Mouse (Mus musculus) brain, embryonic 18.5 days (tissue): ENCODE results near the gene Prickle3.

Source experiments
- DNase-seq: peaks from one replicate; pipeline ENCODE4 v3.0.0-alpha.2; 2012; ENCODE audit warnings: low read depth, low spot score

Gene Prickle3

GRCm38 (mm10) chrX:7657221-7657639 is at the start of gene Prickle3:
Gene Prickle3, plus strand, starts transcription at chrX:7657260.
- DNase-seq: no peak

- DNase-seq: no peak
Measured at GRCm38 (mm10) chrX:7610035-7610434, 47.0 kb upstream of the Prickle3 start.

GRCm38 (mm10) chrX:7610536-7611258 is 46.4 kb upstream of the Prickle3 start:
- DNase-seq: no peak

- DNase-seq: no peak
Measured at GRCm38 (mm10) chrX:7617889-7618551, 39.0 kb upstream of the Prickle3 start.

- no peak for DNase-seq
Measured at GRCm38 (mm10) chrX:7632560-7632959, 24.5 kb upstream of the Prickle3 start.

GRCm38 (mm10) chrX:7635101-7635500 is 22.0 kb upstream of the Prickle3 start:
- DNase-seq: no peak

- peak; percentile 51 for DNase-seq
Measured at GRCm38 (mm10) chrX:7638401-7639091, 18.5 kb upstream of the Prickle3 start, which contains the start of gene Syp. Gene Syp, plus strand, starts transcription at chrX:7638471.

GRCm38 (mm10) chrX:7639536-7640325 is 17.3 kb upstream of the Prickle3 start:
- DNase-seq: no peak

GRCm38 (mm10) chrX:7640785-7641184 is 16.3 kb upstream of the Prickle3 start:
- DNase-seq: no peak

GRCm38 (mm10) chrX:7645349-7645748 is 11.7 kb upstream of the Prickle3 start:
- DNase-seq: no peak

- peak; percentile 85 for DNase-seq
Measured at GRCm38 (mm10) chrX:7648671-7649304, 8.3 kb upstream of the Prickle3 start.

- no peak for DNase-seq
Measured at GRCm38 (mm10) chrX:7658031-7658784, 1.1 kb downstream of the Prickle3 start.

- DNase-seq: no peak
Measured at GRCm38 (mm10) chrX:7658785-7659589, 1.9 kb downstream of the Prickle3 start.

GRCm38 (mm10) chrX:7661086-7661485 is 4.0 kb downstream of the Prickle3 start:
- no peak for DNase-seq

GRCm38 (mm10) chrX:7662936-7663335 is 5.9 kb downstream of the Prickle3 start:
- DNase-seq: no peak

GRCm38 (mm10) chrX:7664791-7665190 is 7.7 kb downstream of the Prickle3 start:
- no peak for DNase-seq

GRCm38 (mm10) chrX:7665739-7666502 is 8.9 kb downstream of the Prickle3 start:
- no peak for DNase-seq

- DNase-seq: peak; percentile 40
Measured at GRCm38 (mm10) chrX:7670390-7670881, 13.4 kb downstream of the Prickle3 start.
